Mouse (Mus musculus) megakaryocyte, embryonic 14.5 days (primary cell): Measurements from ENCODE around the gene Carm1.

ENCODE experiments used
- FLI1 ChIP-seq: IDR thresholded peaks from 2 replicates; pipeline ENCODE4 v1.6.1; 2012; ENCODE audit warnings: low read length, inconsistent platforms, mixed read lengths
- GATA1 ChIP-seq: IDR thresholded peaks from 3 replicates; pipeline ENCODE4 v1.6.1; 2012; ENCODE audit warnings: mixed read lengths, low read length, inconsistent platforms, borderline replicate concordance

DNA sequence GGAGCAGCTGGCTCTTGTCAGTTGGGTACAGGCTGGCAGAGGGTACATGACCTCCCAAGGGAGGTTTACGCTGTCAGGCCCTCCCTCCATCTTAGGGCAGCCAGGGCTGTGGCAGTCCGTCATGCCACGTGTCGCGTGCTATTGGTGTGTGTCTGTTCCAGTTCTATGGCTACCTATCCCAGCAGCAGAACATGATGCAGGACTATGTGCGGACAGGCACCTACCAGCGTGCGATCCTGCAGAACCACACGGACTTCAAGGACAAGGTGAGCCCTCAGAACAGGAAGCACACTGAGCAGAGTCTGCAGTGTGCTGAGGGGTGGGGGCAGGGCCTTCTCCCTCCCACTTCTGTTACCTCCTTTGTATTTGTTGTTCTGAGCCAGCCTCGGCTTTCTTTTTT lies 28.6 kb downstream of the Carm1 start:
- TF ChIP-seq FLI1 (no peak), GATA1 (no peak)
